Mouse (Mus musculus) adrenal gland, adult (tissue): ENCODE measurements around the gene Vipas39.
"Not testable (repeated sequence)": the region's sequence is repeated elsewhere in the genome, so short reads cannot be mapped to it uniquely, and the experiment has no call there.

Source experiments
- DNase-seq, 2 experiments: peaks; one replicate each; pipeline ENCODE4 v3.0.0; 2022 to 2023; ENCODE audit warnings: low spot score in 1 of 2; ENCODE audit not compliant: inconsistent age in 2 of 2

Gene Vipas39

GRCm38 (mm10) chr12:87266108-87266826 is at the start of gene Vipas39, which contains the start of gene Ahsa1:
TSS of gene Vipas39 (minus strand) at chr12:87266256.
TSS of gene Ahsa1 (plus strand) at chr12:87266479.
- DNase-seq, result peak; percentile 91 to 98

- DNase-seq, result no peak
Measured at GRCm38 (mm10) chr12:87313098-87313497, 47.0 kb upstream of the Vipas39 start.

- DNase-seq, result not testable (repeated sequence)
Measured at GRCm38 (mm10) chr12:87306584-87306844, 40.5 kb upstream of the Vipas39 start.

- DNase-seq, result no peak
Measured at GRCm38 (mm10) chr12:87305767-87306583, 39.9 kb upstream of the Vipas39 start.

GRCm38 (mm10) chr12:87301189-87301588 is 35.1 kb upstream of the Vipas39 start:
- no peak for DNase-seq

GRCm38 (mm10) chr12:87300441-87300690 is 34.3 kb upstream of the Vipas39 start:
- no peak for DNase-seq

GRCm38 (mm10) chr12:87299657-87300440 is 33.8 kb upstream of the Vipas39 start, which contains the start of gene Ism2:
TSS of gene Ism2 (minus strand) at chr12:87299705.
- peak; percentile 40 to 80 for DNase-seq

- peak in 1 of 2 experiments; percentile 28 for DNase-seq
Measured at GRCm38 (mm10) chr12:87299037-87299656, 33.1 kb upstream of the Vipas39 start.

- no peak for DNase-seq
Measured at GRCm38 (mm10) chr12:87293934-87294333, 27.9 kb upstream of the Vipas39 start.

GRCm38 (mm10) chr12:87289100-87289499 is 23.0 kb upstream of the Vipas39 start:
- no peak for DNase-seq

GRCm38 (mm10) chr12:87284726-87285125 is 18.7 kb upstream of the Vipas39 start:
- no peak for DNase-seq

- DNase-seq, result no peak
Measured at GRCm38 (mm10) chr12:87284268-87284667, 18.2 kb upstream of the Vipas39 start.

GRCm38 (mm10) chr12:87283706-87284105 is 17.6 kb upstream of the Vipas39 start:
- no peak for DNase-seq

GRCm38 (mm10) chr12:87282743-87283142 is 16.7 kb upstream of the Vipas39 start:
- DNase-seq, result no peak

- no peak for DNase-seq
Measured at GRCm38 (mm10) chr12:87281766-87282165, 15.7 kb upstream of the Vipas39 start.

GRCm38 (mm10) chr12:87279879-87280278 is 13.8 kb upstream of the Vipas39 start:
- no peak for DNase-seq

GRCm38 (mm10) chr12:87279350-87279749 is 13.3 kb upstream of the Vipas39 start:
- DNase-seq, result peak in 1 of 2 experiments; percentile 56

GRCm38 (mm10) chr12:87278118-87278730 is 12.2 kb upstream of the Vipas39 start:
- peak in 1 of 2 experiments; percentile 55 for DNase-seq

- DNase-seq, result not testable (repeated sequence)
Measured at GRCm38 (mm10) chr12:87277251-87277650, 11.2 kb upstream of the Vipas39 start.

- no peak for DNase-seq
Measured at GRCm38 (mm10) chr12:87274853-87275831, 9.1 kb upstream of the Vipas39 start.
